Comparison of ENCODE assay signal across 29 mouse cellular contexts in the genomic region with DNA sequence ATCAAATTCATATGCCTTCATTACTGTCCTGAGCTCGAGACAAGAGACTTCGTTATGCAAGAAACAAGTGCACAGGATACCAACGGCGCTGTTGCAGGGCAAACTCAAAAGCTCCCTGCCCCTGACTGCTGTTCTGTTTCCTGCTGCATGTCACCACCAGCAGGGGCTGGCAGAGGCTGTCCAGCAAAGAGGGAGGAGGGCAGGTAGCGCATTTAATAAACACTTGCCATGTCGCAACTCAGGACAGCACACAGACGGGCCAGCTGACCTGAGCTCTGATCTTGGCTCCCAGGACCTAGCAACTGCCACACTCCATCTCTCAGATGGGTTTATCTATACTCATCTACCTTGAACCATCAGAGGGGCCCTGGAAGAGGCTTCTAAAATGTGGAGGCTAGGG.
DNase-seq lines count a peak whose midpoint lies in the region; ATAC-seq and TF ChIP-seq lines count a peak whose summit lies in the region.
"Had no signal": no experiment of that assay in that cellular context is flagged by ENCODE, and none has a peak within 500 bp of the region (broad histone marks: within the 10 kb centered on the region; RNA-seq: fewer than 3 reads in every experiment).

No protein-coding gene starts in this region.

- TF ChIP-seq CTCF in left cerebral cortex, adult 2 months (IDR thresholded peaks at IDR 0.05): no peak; the same call in 1 of the 2 replicates

- H3K4me2 ChIP-seq in neural tube, embryonic 11.5 days (ENCODE audit: low read depth): no peak overlapping the region
- H3K4me2 ChIP-seq: embryonic facial prominence, embryonic 12.5 days; forebrain, embryonic 15.5 days; heart, embryonic 13.5 days; hindbrain, embryonic 14.5 days; kidney, embryonic 15.5 days; limb, embryonic 15.5 days; neural tube, embryonic 12.5 days had no signal

- 0 out of 2 replicates have a peak, but pooled peaks cover 1% of the 10 kb centered on the region for H3K4me1 ChIP-seq in neural tube, embryonic 11.5 days (ENCODE audit: control insufficient read depth, insufficient read depth, low read length)
- peaks cover 8% of the 10 kb centered on the region for H3K4me1 ChIP-seq in midbrain, embryonic 10.5 days
- H3K4me1 ChIP-seq: embryonic facial prominence, embryonic 12.5 days; heart, embryonic 13.5 days; kidney, embryonic 15.5 days; limb, embryonic 10.5 days; limb, embryonic 15.5 days had no signal

- no peaks in the 10 kb centered on the region for H3K9me3 ChIP-seq in neural tube, embryonic 11.5 days (ENCODE audit: control insufficient read depth, low read length)
- H3K9me3 ChIP-seq in midbrain, embryonic 10.5 days (replicated peaks): no peaks in the 10 kb centered on the region
- H3K9me3 ChIP-seq: embryonic facial prominence, embryonic 12.5 days; forebrain, embryonic 15.5 days; heart, embryonic 13.5 days; kidney, embryonic 15.5 days; limb, embryonic 10.5 days; limb, embryonic 15.5 days; neural tube, embryonic 12.5 days had no signal

- no peak for ATAC-seq in neural tube, embryonic 11.5 days (ENCODE audit: insufficient read depth, low FRiP score, low TSS enrichment)
- ATAC-seq: forebrain, embryonic 15.5 days had no signal

- no peaks in the 10 kb centered on the region for H3K36me3 ChIP-seq in neural tube, embryonic 11.5 days (ENCODE audit: control insufficient read depth, insufficient read depth, low read length)
- H3K36me3 ChIP-seq in midbrain, embryonic 10.5 days: no peaks in the 10 kb centered on the region
- H3K36me3 ChIP-seq: embryonic facial prominence, embryonic 12.5 days; forebrain, embryonic 15.5 days; heart, embryonic 13.5 days; kidney, embryonic 15.5 days; limb, embryonic 10.5 days; limb, embryonic 15.5 days; neural tube, embryonic 12.5 days had no signal

- H3K27me3 ChIP-seq in neural tube, embryonic 11.5 days (ENCODE audit: control insufficient read depth, insufficient read depth, low read length): no peaks in the 10 kb centered on the region
- no peaks in the 10 kb centered on the region for H3K27me3 ChIP-seq in midbrain, embryonic 10.5 days (ENCODE audit: low read depth, poor library complexity, severe bottlenecking)
- H3K27me3 ChIP-seq: embryonic facial prominence, embryonic 12.5 days; forebrain, embryonic 15.5 days; kidney, embryonic 15.5 days; limb, embryonic 15.5 days; neural tube, embryonic 12.5 days had no signal

- 87% methylated on average over 7 of the region's 7 CpGs for WGBS in neural tube, embryonic 11.5 days
- WGBS in midbrain, embryonic 10.5 days: 83% methylated on average over 7 of the region's 7 CpGs

- H3K4me3 ChIP-seq in left cerebral cortex, adult 2 months: no peak overlapping the region
- H3K4me3 ChIP-seq in neural tube, embryonic 11.5 days (ENCODE audit: low read depth, low read length): no peak overlapping the region
- H3K4me3 ChIP-seq in midbrain, embryonic 10.5 days: no peak overlapping the region
- H3K4me3 ChIP-seq: embryonic facial prominence, embryonic 12.5 days; forebrain, embryonic 15.5 days; heart, embryonic 13.5 days; kidney, embryonic 15.5 days; limb, embryonic 10.5 days; limb, embryonic 15.5 days; neural tube, embryonic 12.5 days had no signal

- intact Hi-C loops in left cerebral cortex, adult 2 months (cut with DNase I): no loop called here
- intact Hi-C loops in left cerebral cortex, postnatal 10 days (cut with DNase I): no loop called here

- DNase-seq in cerebellum, adult 11-12 months: peak; percentile 49
- no peak for DNase-seq in cerebellum, adult 9-11 months
- no peak for DNase-seq in left cerebral cortex, adult 2 months (ENCODE audit: extremely low spot score in 1 of 2, low spot score in 2 of 2)
- no peak for DNase-seq in left cerebral cortex, postnatal 10 days (ENCODE audit: extremely low spot score in 1 of 2, low spot score in 2 of 2)
- DNase-seq in neural tube, embryonic 11.5 days (ENCODE audit: low spot score): peak; percentile 3
- DNase-seq in neural tube, embryonic 10.5 days (ENCODE audit: extremely low spot score, low spot score): no peak
- DNase-seq in midbrain, embryonic 10.5 days (ENCODE audit: low spot score): no peak
- no peak for DNase-seq in Muller cell, postnatal 12 days (ENCODE audit: inconsistent ontology term)
- DNase-seq: adrenal gland, postnatal 14 days; cerebellum, adult 18-20 months; cerebellum, postnatal 25 days; embryo, embryonic 11 days; gastrocnemius, postnatal 10 days; heart, postnatal 10 days; kidney, adult 18-20 months; midbrain, embryonic 14.5 days; right cerebral cortex, postnatal 4 days; thymus, adult 18-20 months; thymus, postnatal 25 days had no signal

- H3K27ac ChIP-seq in left cerebral cortex, adult 2 months: peak overlapping the region; percentile 78
- H3K27ac ChIP-seq in neural tube, embryonic 11.5 days (ENCODE audit: low read depth, low read length): no peak overlapping the region
- H3K27ac ChIP-seq in midbrain, embryonic 10.5 days (replicated peaks): no peak overlapping the region
- H3K27ac ChIP-seq: embryonic facial prominence, embryonic 12.5 days; forebrain, embryonic 15.5 days; heart, embryonic 13.5 days; hindbrain, embryonic 14.5 days; kidney, embryonic 15.5 days; limb, embryonic 10.5 days; limb, embryonic 15.5 days; macrophage; neural tube, embryonic 12.5 days; stomach, postnatal 0 days had no signal

- no peak overlapping the region for H3K9ac ChIP-seq in neural tube, embryonic 11.5 days (ENCODE audit: low read length)
- H3K9ac ChIP-seq: embryonic facial prominence, embryonic 12.5 days; forebrain, embryonic 15.5 days; heart, embryonic 13.5 days; hindbrain, embryonic 14.5 days; kidney, embryonic 15.5 days; limb, embryonic 15.5 days; neural tube, embryonic 12.5 days had no signal

Comparison
In these comparisons a context has a peak if more than half of its experiments do, and no peak if none do; other contexts are left out.
1. DNase-seq: peak in cerebellum, adult 11-12 months (single experiment) and neural tube, embryonic 11.5 days (single experiment); none in cerebellum, adult 9-11 months (single experiment), left cerebral cortex, adult 2 months (0 of 2), left cerebral cortex, postnatal 10 days (0 of 2), neural tube, embryonic 10.5 days (single experiment), midbrain, embryonic 10.5 days (single experiment) and Muller cell, postnatal 12 days (single experiment).